Mouse (Mus musculus) limb, embryonic 14.5 days (tissue): ENCODE measurements around the gene Ralgapa2. TPM values are rescaled to one million over a fixed set of nuclear protein-coding genes. Genes with fewer than 3 reads are reported as not detected.

Experiments
- ATAC-seq: fragments of 200-750 bp; cut with Nextera tagmentation; 2 replicates; pipeline ENCODE4 v1.8.0; 2017; ENCODE audit warnings: low read depth, moderate number of reproducible peaks, moderate TSS enrichment; ENCODE audit not compliant: low FRiP score
- DNase-seq: peaks from one replicate; pipeline ENCODE4 v3.0.0-alpha.2; 2015; ENCODE audit warnings: low spot score
- H3K27ac ChIP-seq: fragments of 300-500 bp; sonication (generic); replicated peaks from 2 replicates; pipeline ENCODE4 v1.5.1; 2014; ENCODE audit warnings: low read depth, mild to moderate bottlenecking, low read length, moderate library complexity, mixed read lengths
- H3K27me3 ChIP-seq: fragments of 300-500 bp; sonication (generic); 2 replicates; pipeline ENCODE4 v1.6.1; 2014; ENCODE audit warnings: low read length, mixed read lengths; ENCODE audit not compliant: control insufficient read depth, insufficient read depth
- H3K36me3 ChIP-seq: fragments of 300-500 bp; sonication (generic); 2 replicates; pipeline ENCODE4 v1.6.1; 2014; ENCODE audit warnings: mild to moderate bottlenecking, low read length, moderate library complexity, mixed read lengths; ENCODE audit not compliant: control insufficient read depth, insufficient read depth
- H3K4me1 ChIP-seq: fragments of 300-500 bp; sonication (generic); 2 replicates; pipeline ENCODE4 v1.6.1; 2014; ENCODE audit warnings: antibody characterized with exemption, low read length, mixed read lengths; ENCODE audit not compliant: control insufficient read depth, insufficient read depth
- H3K4me2 ChIP-seq: fragments of 300-500 bp; sonication (generic); replicated peaks from 2 replicates; pipeline ENCODE4 v1.6.1; 2014; ENCODE audit warnings: low read depth, mild to moderate bottlenecking, low read length, moderate library complexity; ENCODE audit not compliant: severe bottlenecking
- H3K4me3 ChIP-seq: fragments of 300-500 bp; sonication (generic); replicated peaks from 2 replicates; pipeline ENCODE4 v1.5.1; 2014; ENCODE audit warnings: low read length
- H3K9ac ChIP-seq: fragments of 300-500 bp; sonication (generic); 2 replicates; pipeline ENCODE4 v1.6.1; 2014; ENCODE audit warnings: mild to moderate bottlenecking, low read depth, low read length, moderate library complexity; ENCODE audit not compliant: severe bottlenecking
- H3K9me3 ChIP-seq: fragments of 300-500 bp; sonication (generic); 2 replicates; pipeline ENCODE4 v1.6.1; 2016; ENCODE audit warnings: low read length; ENCODE audit not compliant: control insufficient read depth
- POLR2A ChIP-seq: fragments of 200-500 bp; IDR thresholded peaks from 2 replicates; pipeline ENCODE4 v1.8.0; 2012; ENCODE audit warnings: inconsistent platforms, mild to moderate bottlenecking, moderate library complexity, borderline replicate concordance; ENCODE audit not compliant: insufficient read depth, insufficient read length; ENCODE audit errors: extremely low read depth
- WGBS: fragments of 180-500 bp; shearing (Covaris S2); extraction: QIAGEN DNeasy Blood & Tissue Kit; methylation state at CpG from one replicate; pipeline ENCODE4 v1.1.7; 2014; 5-methylcytosine and 5-hydroxymethylcytosine counted together
- polyA plus RNA-seq, 2 experiments: library from polyadenylated mRNA; depleted of rRNA in 1 of 2; stranded (reverse) in 1 of 2; unstranded in 1 of 2; fragments of >200 nt; fragmentation: Nextera tagmentation in 1 of 2; extraction: Ambion mirVana in 1 of 2; gene quantifications; 2 replicates each; pipeline versions ENCODE4 v1.2.1 to v1.2.3; 2012 to 2014

Gene Ralgapa2
- polyA plus RNA-seq, 2 experiments: 4.1 TPM

GRCm38 (mm10) chr2:146280221-146280920 is 231.8 kb downstream of the Ralgapa2 start:
- no peak for DNase-seq
- Histone ChIP-seq H3K9ac (no peak overlapping the region), H3K4me2 (no peak overlapping the region), H3K36me3 (no peaks in the 10 kb centered on the region), H3K4me3 (no peak overlapping the region), H3K4me1 (peaks cover 4% of the 10 kb centered on the region), H3K27ac (no peak overlapping the region), H3K9me3 (no peaks in the 10 kb centered on the region), H3K27me3 (no peaks in the 10 kb centered on the region)
- TF ChIP-seq POLR2A: no peak
- WGBS: 52% methylated on average over 6 of the region's 6 CpGs
- ATAC-seq: no peak

GRCm38 (mm10) chr2:146279430-146280220 is 232.5 kb downstream of the Ralgapa2 start:
- WGBS: 40% methylated on average over 24 of the region's 24 CpGs
- H3K9ac ChIP-seq: no peak overlapping the region
- H3K27me3 ChIP-seq: no peaks in the 10 kb centered on the region
- no peak for ATAC-seq
- H3K4me2 ChIP-seq: no peak overlapping the region
- no peak overlapping the region for H3K4me3 ChIP-seq
- no peaks in the 10 kb centered on the region for H3K9me3 ChIP-seq
- TF ChIP-seq POLR2A: no peak
- H3K36me3 ChIP-seq: no peaks in the 10 kb centered on the region
- no peak overlapping the region for H3K27ac ChIP-seq
- peaks cover 4% of the 10 kb centered on the region for H3K4me1 ChIP-seq
- DNase-seq: no peak

GRCm38 (mm10) chr2:146278381-146278780 is 233.8 kb downstream of the Ralgapa2 start:
- H3K4me1 ChIP-seq: peaks cover 4% of the 10 kb centered on the region
- H3K4me2 ChIP-seq: no peak overlapping the region
- H3K27me3 ChIP-seq: no peaks in the 10 kb centered on the region
- no peak for TF ChIP-seq POLR2A
- H3K9me3 ChIP-seq: no peaks in the 10 kb centered on the region
- no peak overlapping the region for H3K27ac ChIP-seq
- H3K36me3 ChIP-seq: no peaks in the 10 kb centered on the region
- no peak overlapping the region for H3K4me3 ChIP-seq
- 39% methylated on average over 5 of the region's 5 CpGs for WGBS
- no peak for DNase-seq
- ATAC-seq: no peak
- H3K9ac ChIP-seq: no peak overlapping the region

DNA sequence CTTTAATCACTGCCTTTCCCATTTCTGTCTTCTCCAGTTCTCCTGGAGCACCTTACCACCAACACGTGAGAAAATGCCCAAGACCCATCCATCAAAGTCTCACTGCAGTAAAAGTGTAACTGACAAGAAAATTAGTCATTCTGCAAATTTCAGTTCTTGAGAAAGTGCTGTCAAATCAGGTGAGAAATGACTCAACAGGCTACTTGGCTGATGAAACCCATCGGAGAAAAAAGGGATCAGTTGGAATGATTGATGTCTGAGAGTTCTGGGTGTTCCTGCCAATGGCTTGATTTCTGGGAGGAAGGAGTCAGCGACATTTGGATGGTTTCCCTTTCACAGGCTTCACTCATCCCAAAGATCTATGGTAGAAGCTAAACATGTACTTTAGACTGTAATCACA is 245.6 kb downstream of the Ralgapa2 start:
- WGBS: 63% methylated on average over 3 of the region's 3 CpGs

DNA sequence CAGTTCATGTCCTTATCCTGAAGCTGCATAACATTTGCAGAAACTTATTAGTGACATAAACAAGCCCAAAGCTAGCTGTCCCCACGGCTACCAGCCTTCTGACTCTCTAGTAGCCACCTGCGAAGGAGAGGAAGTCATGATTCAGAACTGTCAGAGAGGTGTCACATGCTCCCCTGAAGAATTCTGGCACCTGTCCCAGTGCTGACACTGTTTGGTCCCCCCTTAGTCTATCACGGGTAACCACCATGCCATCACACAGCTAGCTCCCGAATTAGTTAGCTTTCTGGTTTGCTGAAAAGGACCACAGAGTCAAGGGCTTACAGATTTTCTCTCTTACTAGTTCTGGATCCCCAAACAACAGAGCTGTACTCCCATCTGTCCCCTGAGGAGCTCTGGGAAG is 247.1 kb downstream of the Ralgapa2 start:
- Histone ChIP-seq H3K27me3 (no peaks in the 10 kb centered on the region), H3K9ac (no peak overlapping the region), H3K27ac (no peak overlapping the region), H3K36me3 (no peaks in the 10 kb centered on the region), H3K4me1 (peaks cover 5% of the 10 kb centered on the region), H3K9me3 (no peaks in the 10 kb centered on the region), H3K4me3 (no peak overlapping the region), H3K4me2 (no peak overlapping the region)
- 66% methylated on average over 4 of the region's 4 CpGs for WGBS
- no peak for DNase-seq
- TF ChIP-seq POLR2A: no peak
- no peak for ATAC-seq

More for the DNA sequence above, 245.6 kb downstream of the Ralgapa2 start:
- Histone ChIP-seq H3K9me3 (no peaks in the 10 kb centered on the region), H3K27me3 (no peaks in the 10 kb centered on the region), H3K27ac (no peak overlapping the region), H3K4me3 (no peak overlapping the region), H3K36me3 (no peaks in the 10 kb centered on the region), H3K9ac (no peak overlapping the region), H3K4me1 (peaks cover 5% of the 10 kb centered on the region), H3K4me2 (no peak overlapping the region)
- no peak for TF ChIP-seq POLR2A
- ATAC-seq (no peak), DNase-seq (no peak)
